Comparison of ENCODE assay signal across 19 mouse cellular contexts in genomic region chr2:138966110-138966790, GRCm38 (mm10).
DNase-seq lines count a peak whose midpoint lies in the region; ATAC-seq and TF ChIP-seq lines count a peak whose summit lies in the region.
"Had no signal": no experiment of that assay in that cellular context is flagged by ENCODE, and none has a peak within 500 bp of the region (broad histone marks: within the 10 kb centered on the region; RNA-seq: fewer than 3 reads in every experiment).

No protein-coding gene starts in this region.

- no peak for TF ChIP-seq POLR2A in lung, adult 2 months (IDR thresholded peaks at IDR 0.05; ENCODE audit: borderline replicate concordance, extremely low read depth, low read depth, low read length)

- no peaks in the 10 kb centered on the region for H3K4me1 ChIP-seq in neural tube, embryonic 11.5 days (ENCODE audit: control insufficient read depth, insufficient read depth, low read length)
- peaks cover 6% of the 10 kb centered on the region for H3K4me1 ChIP-seq in hindbrain, embryonic 13.5 days (replicated peaks)
- 0 out of 2 replicates have a peak, but pooled peaks cover 3% of the 10 kb centered on the region for H3K4me1 ChIP-seq in midbrain, embryonic 14.5 days (ENCODE audit: control insufficient read depth, insufficient read depth, low read length)
- H3K4me1 ChIP-seq in lung, adult 2 months (ENCODE audit: control insufficient read depth, insufficient read depth, low read length): no peaks in the 10 kb centered on the region
- H3K4me1 ChIP-seq: embryonic facial prominence, embryonic 13.5 days; limb, embryonic 10.5 days; stomach, embryonic 15.5 days had no signal

- H3K27ac ChIP-seq in neural tube, embryonic 11.5 days (ENCODE audit: low read depth, low read length): no peak overlapping the region
- H3K27ac ChIP-seq in hindbrain, embryonic 13.5 days: peak overlapping the region; percentile 73
- H3K27ac ChIP-seq in midbrain, embryonic 14.5 days (replicated peaks; ENCODE audit: low read depth, low read length): peak overlapping the region; percentile 26; the same call in 1 of the 2 replicates
- H3K27ac ChIP-seq: embryonic facial prominence, embryonic 13.5 days; kidney, postnatal 0 days; layer of hippocampus, adult 2 months; limb, embryonic 10.5 days; stomach, embryonic 15.5 days had no signal

- no peak for TF ChIP-seq CTCF in lung, adult 2 months (IDR thresholded peaks at IDR 0.05; ENCODE audit: insufficient read depth, low read length)

- H3K9me3 ChIP-seq in neural tube, embryonic 11.5 days (ENCODE audit: control insufficient read depth, low read length): no peaks in the 10 kb centered on the region
- H3K9me3 ChIP-seq in hindbrain, embryonic 13.5 days: no peaks in the 10 kb centered on the region
- no peaks in the 10 kb centered on the region for H3K9me3 ChIP-seq in midbrain, embryonic 14.5 days (ENCODE audit: control insufficient read depth, low read length)
- H3K9me3 ChIP-seq: embryonic facial prominence, embryonic 13.5 days; limb, embryonic 10.5 days; stomach, embryonic 15.5 days had no signal

- H3K27me3 ChIP-seq in neural tube, embryonic 11.5 days (ENCODE audit: control insufficient read depth, insufficient read depth, low read length): no peaks in the 10 kb centered on the region
- H3K27me3 ChIP-seq in hindbrain, embryonic 13.5 days: no peaks in the 10 kb centered on the region
- no peaks in the 10 kb centered on the region for H3K27me3 ChIP-seq in midbrain, embryonic 14.5 days (ENCODE audit: control insufficient read depth, insufficient read depth, low read length)
- H3K27me3 ChIP-seq: embryonic facial prominence, embryonic 13.5 days; stomach, embryonic 15.5 days had no signal

- peak; percentile 24 for DNase-seq in neural tube, embryonic 11.5 days (ENCODE audit: low spot score)
- no peak for DNase-seq in neural tube, embryonic 10.5 days (ENCODE audit: extremely low spot score, low spot score)
- DNase-seq in midbrain, embryonic 14.5 days: peak; percentile 33
- DNase-seq in lung, adult 2 months: no peak
- DNase-seq in ovary, adult 18-20 months (ENCODE audit: low spot score): no peak
- DNase-seq in left cerebral cortex, adult 8-10 months (ENCODE audit: low spot score in 2 of 2): no peak
- DNase-seq: cerebellum, postnatal 14 days; heart, postnatal 4 days; lung, embryonic 14.5 days; lung, postnatal 4 days; right cerebral cortex, postnatal 14 days had no signal

- no peaks in the 10 kb centered on the region for H3K36me3 ChIP-seq in neural tube, embryonic 11.5 days (ENCODE audit: control insufficient read depth, insufficient read depth, low read length)
- H3K36me3 ChIP-seq in hindbrain, embryonic 13.5 days: no peaks in the 10 kb centered on the region
- no peaks in the 10 kb centered on the region for H3K36me3 ChIP-seq in midbrain, embryonic 14.5 days (ENCODE audit: control insufficient read depth, insufficient read depth, low read length)
- H3K36me3 ChIP-seq: embryonic facial prominence, embryonic 13.5 days; limb, embryonic 10.5 days; stomach, embryonic 15.5 days had no signal

- WGBS in neural tube, embryonic 11.5 days: 39% methylated on average over 3 of the region's 3 CpGs
- 28% methylated on average over 3 of the region's 3 CpGs for WGBS in hindbrain, embryonic 13.5 days
- WGBS in midbrain, embryonic 14.5 days: 22% methylated on average over 3 of the region's 3 CpGs
- 71% methylated on average over 3 of the region's 3 CpGs for WGBS in lung, adult 2 months

- 0 out of 2 replicates have a peak, but pooled peaks have one; percentile 20 for ATAC-seq in neural tube, embryonic 11.5 days (ENCODE audit: insufficient read depth, low FRiP score, low TSS enrichment)
- peak; percentile 61; the same call in 1 of the 2 replicates for ATAC-seq in hindbrain, embryonic 13.5 days (ENCODE audit: low FRiP score)
- no peak for ATAC-seq in midbrain, embryonic 14.5 days (ENCODE audit: low FRiP score, low TSS enrichment)
- ATAC-seq: intestine, postnatal 0 days had no signal

- H3K4me3 ChIP-seq in neural tube, embryonic 11.5 days (ENCODE audit: low read depth, low read length): no peak overlapping the region
- no peak overlapping the region for H3K4me3 ChIP-seq in hindbrain, embryonic 13.5 days
- H3K4me3 ChIP-seq in midbrain, embryonic 14.5 days (replicated peaks; ENCODE audit: low read depth, low read length): no peak overlapping the region
- H3K4me3 ChIP-seq in lung, adult 2 months (replicated peaks; ENCODE audit: extremely low read depth, low read depth, low read length): no peak overlapping the region
- H3K4me3 ChIP-seq: embryonic facial prominence, embryonic 13.5 days; layer of hippocampus, adult 2 months; limb, embryonic 10.5 days; stomach, embryonic 15.5 days had no signal

- H3K4me2 ChIP-seq in neural tube, embryonic 11.5 days (ENCODE audit: low read depth): no peak overlapping the region
- no peak overlapping the region for H3K4me2 ChIP-seq in hindbrain, embryonic 13.5 days
- H3K4me2 ChIP-seq in midbrain, embryonic 14.5 days (ENCODE audit: low read length): no peak overlapping the region
- H3K4me2 ChIP-seq: embryonic facial prominence, embryonic 13.5 days; liver, embryonic 11.5 days; lung, embryonic 14.5 days; stomach, embryonic 15.5 days had no signal

- no peak overlapping the region for H3K9ac ChIP-seq in neural tube, embryonic 11.5 days (ENCODE audit: low read length)
- H3K9ac ChIP-seq in hindbrain, embryonic 13.5 days: no peak overlapping the region
- no peak overlapping the region for H3K9ac ChIP-seq in midbrain, embryonic 14.5 days (replicated peaks; ENCODE audit: low read length)
- H3K9ac ChIP-seq: embryonic facial prominence, embryonic 13.5 days; lung, embryonic 14.5 days; stomach, embryonic 15.5 days had no signal

Comparison
In these comparisons a context has a peak if more than half of its experiments do, and no peak if none do; other contexts are left out.
1. DNase-seq: peak in neural tube, embryonic 11.5 days (single experiment) and midbrain, embryonic 14.5 days (single experiment); none in neural tube, embryonic 10.5 days (single experiment), lung, adult 2 months (single experiment), ovary, adult 18-20 months (single experiment) and left cerebral cortex, adult 8-10 months (0 of 2).